ENCODE assay signal across 10 mouse cellular contexts in the genomic region with DNA sequence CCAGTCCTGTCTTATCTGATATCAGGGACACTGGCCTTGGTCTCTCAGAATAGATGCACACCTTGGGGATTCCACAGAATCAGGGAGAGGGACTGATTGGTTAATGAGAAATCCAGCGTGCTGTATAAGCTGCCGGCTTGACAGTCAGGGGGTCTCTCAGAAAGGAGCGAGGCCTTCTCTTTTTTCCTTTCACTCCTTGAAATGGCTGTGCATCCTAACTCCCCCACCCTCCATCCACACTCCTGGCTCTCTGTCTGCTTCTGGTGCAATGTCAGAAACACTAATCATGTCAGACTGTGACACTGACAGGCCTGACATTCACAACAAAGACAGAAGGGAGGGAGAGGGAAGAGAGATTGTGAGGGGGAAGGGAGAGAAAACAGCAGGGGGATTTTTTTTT.
DNase-seq lines count a peak whose midpoint lies in the region; ATAC-seq lines count a peak whose summit lies in the region.
"Had no signal": no experiment of that assay in that cellular context is flagged by ENCODE, and none has a peak within 500 bp of the region (broad histone marks: within the 10 kb centered on the region; RNA-seq: fewer than 3 reads in every experiment).

No protein-coding gene starts in this region.

- H3K27me3 ChIP-seq in heart, embryonic 14.5 days (ENCODE audit: control insufficient read depth, insufficient read depth, low read length): no peaks in the 10 kb centered on the region
- H3K27me3 ChIP-seq in embryonic facial prominence, embryonic 14.5 days (replicated peaks; ENCODE audit: control insufficient read depth, insufficient read depth, low read length): no peaks in the 10 kb centered on the region
- no peaks in the 10 kb centered on the region for H3K27me3 ChIP-seq in hindbrain, embryonic 14.5 days (ENCODE audit: control insufficient read depth, insufficient read depth, low read length)
- H3K27me3 ChIP-seq in neural tube, embryonic 13.5 days: no peaks in the 10 kb centered on the region
- no peaks in the 10 kb centered on the region for H3K27me3 ChIP-seq in kidney, embryonic 15.5 days
- no peaks in the 10 kb centered on the region for H3K27me3 ChIP-seq in kidney, embryonic 14.5 days (ENCODE audit: control insufficient read depth, insufficient read depth, low read length)

- no peak for DNase-seq in heart, adult 8-10 months (ENCODE audit: low spot score)
- no peak for DNase-seq in embryonic facial prominence, embryonic 14.5 days (ENCODE audit: low spot score)
- DNase-seq in hindbrain, embryonic 14.5 days (ENCODE audit: low spot score): peak; percentile 41
- no peak for DNase-seq in right cerebral cortex, postnatal 14 days
- DNase-seq: embryo, embryonic 11 days; liver, postnatal 0 days had no signal

- H3K4me2 ChIP-seq in heart, embryonic 14.5 days (ENCODE audit: low read length): peak overlapping the region; percentile 15
- no peak overlapping the region for H3K4me2 ChIP-seq in embryonic facial prominence, embryonic 14.5 days (ENCODE audit: low read depth, low read length)
- H3K4me2 ChIP-seq in hindbrain, embryonic 14.5 days (replicated peaks): peak overlapping the region; percentile 18
- peak overlapping the region; percentile 29 for H3K4me2 ChIP-seq in neural tube, embryonic 13.5 days
- no peak overlapping the region for H3K4me2 ChIP-seq in kidney, embryonic 15.5 days
- no peak overlapping the region for H3K4me2 ChIP-seq in kidney, embryonic 14.5 days (replicated peaks; ENCODE audit: low read depth, low read length)

- no peaks in the 10 kb centered on the region for H3K36me3 ChIP-seq in heart, embryonic 14.5 days (ENCODE audit: control insufficient read depth, insufficient read depth, low read length)
- no peaks in the 10 kb centered on the region for H3K36me3 ChIP-seq in embryonic facial prominence, embryonic 14.5 days (ENCODE audit: control insufficient read depth, insufficient read depth, low read length)
- no peaks in the 10 kb centered on the region for H3K36me3 ChIP-seq in hindbrain, embryonic 14.5 days (replicated peaks; ENCODE audit: control insufficient read depth, insufficient read depth)
- no peaks in the 10 kb centered on the region for H3K36me3 ChIP-seq in neural tube, embryonic 13.5 days
- H3K36me3 ChIP-seq in kidney, embryonic 15.5 days: no peaks in the 10 kb centered on the region
- no peaks in the 10 kb centered on the region for H3K36me3 ChIP-seq in kidney, embryonic 14.5 days (ENCODE audit: control insufficient read depth, insufficient read depth, low read length)

- peaks cover 25 to 45% of the 10 kb centered on the region in 2 experiments for H3K4me1 ChIP-seq in heart, embryonic 14.5 days (ENCODE audit: control insufficient read depth in 2 of 2, insufficient read depth in 2 of 2, low read length in 2 of 2)
- peaks cover 8% of the 10 kb centered on the region for H3K4me1 ChIP-seq in embryonic facial prominence, embryonic 14.5 days (ENCODE audit: control insufficient read depth, insufficient read depth, low read length)
- H3K4me1 ChIP-seq in hindbrain, embryonic 14.5 days (replicated peaks; ENCODE audit: control insufficient read depth, insufficient read depth, low read length): peaks cover 45% of the 10 kb centered on the region
- peaks cover 65% of the 10 kb centered on the region for H3K4me1 ChIP-seq in neural tube, embryonic 13.5 days (replicated peaks)
- peaks cover 11% of the 10 kb centered on the region for H3K4me1 ChIP-seq in kidney, embryonic 15.5 days
- H3K4me1 ChIP-seq in kidney, embryonic 14.5 days (ENCODE audit: control insufficient read depth, insufficient read depth, low read length): peaks cover 4% of the 10 kb centered on the region; the same call in 1 of the 2 replicates

- no peak overlapping the region for H3K4me3 ChIP-seq in heart, embryonic 14.5 days (ENCODE audit: control insufficient read depth in 1 of 2, insufficient read depth in 1 of 2, low read depth in 1 of 2, low read length in 2 of 2)
- no peak overlapping the region for H3K4me3 ChIP-seq in embryonic facial prominence, embryonic 14.5 days (ENCODE audit: low read depth, low read length)
- H3K4me3 ChIP-seq in hindbrain, embryonic 14.5 days (replicated peaks; ENCODE audit: low read length): no peak overlapping the region
- no peak overlapping the region for H3K4me3 ChIP-seq in neural tube, embryonic 13.5 days
- no peak overlapping the region for H3K4me3 ChIP-seq in kidney, embryonic 15.5 days (replicated peaks)
- no peak overlapping the region for H3K4me3 ChIP-seq in kidney, embryonic 14.5 days (ENCODE audit: low read length)

- WGBS in heart, embryonic 14.5 days: 21% methylated on average over 3 of the region's 3 CpGs
- 42% methylated on average over 3 of the region's 3 CpGs for WGBS in embryonic facial prominence, embryonic 14.5 days
- 7% methylated on average over 3 of the region's 3 CpGs for WGBS in hindbrain, embryonic 14.5 days
- WGBS in neural tube, embryonic 13.5 days: 6% methylated on average over 3 of the region's 3 CpGs
- 65% methylated on average over 3 of the region's 3 CpGs for WGBS in kidney, embryonic 15.5 days
- 21% methylated on average over 3 of the region's 3 CpGs for WGBS in kidney, embryonic 14.5 days

- H3K9ac ChIP-seq in heart, embryonic 14.5 days (ENCODE audit: low read length): peak overlapping the region; percentile 52
- H3K9ac ChIP-seq in embryonic facial prominence, embryonic 14.5 days (ENCODE audit: low read depth, low read length): 0 out of 2 replicates have a peak overlapping the region, but pooled peaks have one; percentile 37
- peak overlapping the region; percentile 55 for H3K9ac ChIP-seq in hindbrain, embryonic 14.5 days
- H3K9ac ChIP-seq in neural tube, embryonic 13.5 days: peak overlapping the region; percentile 63
- H3K9ac ChIP-seq in kidney, embryonic 15.5 days: no peak overlapping the region
- no peak overlapping the region for H3K9ac ChIP-seq in kidney, embryonic 14.5 days (ENCODE audit: low read depth, low read length)
- H3K9ac ChIP-seq: liver, postnatal 0 days had no signal

- ATAC-seq in heart, embryonic 14.5 days (ENCODE audit: insufficient number of reproducible peaks, insufficient read depth, low FRiP score, low read depth): no peak
- ATAC-seq in embryonic facial prominence, embryonic 14.5 days (ENCODE audit: low read depth): no peak
- peak; percentile 72 for ATAC-seq in hindbrain, embryonic 14.5 days (ENCODE audit: low FRiP score)
- ATAC-seq in neural tube, embryonic 13.5 days (ENCODE audit: low read depth): peak; percentile 52
- no peak for ATAC-seq in kidney, embryonic 15.5 days (replicated peaks; ENCODE audit: low FRiP score)
- ATAC-seq in kidney, embryonic 14.5 days (ENCODE audit: low FRiP score, low TSS enrichment): no peak
- ATAC-seq: liver, postnatal 0 days had no signal

- no peaks in the 10 kb centered on the region for H3K9me3 ChIP-seq in heart, embryonic 14.5 days (ENCODE audit: control insufficient read depth, low read length)
- H3K9me3 ChIP-seq in embryonic facial prominence, embryonic 14.5 days (ENCODE audit: control insufficient read depth, low read length): 0 out of 2 replicates have a peak, but pooled peaks cover 6% of the 10 kb centered on the region
- H3K9me3 ChIP-seq in hindbrain, embryonic 14.5 days (ENCODE audit: control insufficient read depth, low read length): no peaks in the 10 kb centered on the region
- H3K9me3 ChIP-seq in neural tube, embryonic 13.5 days: peaks cover 9% of the 10 kb centered on the region; the same call in 1 of the 2 replicates
- H3K9me3 ChIP-seq in kidney, embryonic 15.5 days (replicated peaks): no peaks in the 10 kb centered on the region
- peaks cover 4% of the 10 kb centered on the region; the same call in 1 of the 2 replicates for H3K9me3 ChIP-seq in kidney, embryonic 14.5 days (ENCODE audit: control insufficient read depth, low read length)

- peak overlapping the region; percentile 35 to 74; a peak in 2 of 4 replicates for H3K27ac ChIP-seq in heart, embryonic 14.5 days (replicated peaks in 1 of 2; ENCODE audit: control insufficient read depth in 1 of 2, insufficient read depth in 1 of 2, low read depth in 2 of 2, low read length in 2 of 2)
- no peak overlapping the region for H3K27ac ChIP-seq in embryonic facial prominence, embryonic 14.5 days (replicated peaks; ENCODE audit: low read depth, low read length)
- H3K27ac ChIP-seq in hindbrain, embryonic 14.5 days: peak overlapping the region; percentile 87
- H3K27ac ChIP-seq in neural tube, embryonic 13.5 days (replicated peaks): peak overlapping the region; percentile 92
- H3K27ac ChIP-seq in kidney, embryonic 15.5 days: no peak overlapping the region
- H3K27ac ChIP-seq in kidney, embryonic 14.5 days (ENCODE audit: low read depth, low read length): no peak overlapping the region

Comparison
In these comparisons a context has a peak if more than half of its experiments do, and no peak if none do; other contexts are left out.
1. ATAC-seq: peak in hindbrain, embryonic 14.5 days (single experiment) and neural tube, embryonic 13.5 days (single experiment); none in heart, embryonic 14.5 days (single experiment), embryonic facial prominence, embryonic 14.5 days (single experiment), kidney, embryonic 15.5 days (single experiment) and kidney, embryonic 14.5 days (single experiment).
2. H3K27ac ChIP-seq: peak in heart, embryonic 14.5 days (2 of 2), hindbrain, embryonic 14.5 days (single experiment) and neural tube, embryonic 13.5 days (single experiment); none in embryonic facial prominence, embryonic 14.5 days (single experiment), kidney, embryonic 15.5 days (single experiment) and kidney, embryonic 14.5 days (single experiment).
3. H3K4me2 ChIP-seq: peak in heart, embryonic 14.5 days (single experiment), hindbrain, embryonic 14.5 days (single experiment) and neural tube, embryonic 13.5 days (single experiment); none in embryonic facial prominence, embryonic 14.5 days (single experiment), kidney, embryonic 15.5 days (single experiment) and kidney, embryonic 14.5 days (single experiment).
4. H3K9ac ChIP-seq: peak in heart, embryonic 14.5 days (single experiment), embryonic facial prominence, embryonic 14.5 days (single experiment), hindbrain, embryonic 14.5 days (single experiment) and neural tube, embryonic 13.5 days (single experiment); none in kidney, embryonic 15.5 days (single experiment) and kidney, embryonic 14.5 days (single experiment).